Mouse (Mus musculus) C2C12 (cell line): ENCODE measurements at regions not wholly inside any gene's neighbourhood (a gene's known extent, or its start where the extent isn't known, plus 50 kb on each side); places are given as distances from the start of the nearest gene placed in this dataset.

Experiments used
- CTCF ChIP-seq: IDR thresholded peaks from one replicate; pipeline ENCODE4 v1.5.1; 2011; ENCODE audit not compliant: control insufficient read depth, insufficient read depth, insufficient read length
- USF1 ChIP-seq: IDR thresholded peaks from one replicate; pipeline ENCODE4 v1.6.1; 2011; ENCODE audit warnings: low read depth, mild to moderate bottlenecking, control low read depth, moderate library complexity

DNA sequence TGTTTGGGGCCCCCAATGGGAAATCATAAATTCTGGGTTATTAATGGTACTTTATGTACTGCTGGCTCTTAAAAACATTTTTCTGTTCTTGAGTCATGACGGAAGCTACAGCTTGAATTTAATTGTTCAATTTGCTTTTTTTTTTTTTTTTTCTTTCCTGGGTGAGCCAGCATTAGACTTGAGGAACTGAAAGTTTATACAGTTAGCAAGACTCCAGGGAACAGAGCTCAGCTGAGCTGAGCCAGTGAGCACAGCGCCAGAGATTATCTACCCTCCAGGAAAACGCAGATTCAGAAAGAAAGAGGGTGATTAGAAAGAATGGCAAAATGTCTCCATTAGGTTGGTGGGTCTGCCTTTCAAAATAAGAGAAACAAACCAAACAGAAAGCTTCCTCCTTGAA, 163.0 kb upstream of the Cited2 start:
- TF ChIP-seq CTCF (no peak), USF1 (no peak)
